Mouse (Mus musculus): ENCODE results near the gene Hydin. TPM values are rescaled to one million over a fixed set of nuclear protein-coding genes. Genes with fewer than 3 reads are reported as not detected.

Hydin gene
- polyA plus RNA-seq, 1 experiment from 2014 or later: 0.21 TPM

- H3K9me3 ChIP-seq: no peaks in the 10 kb centered on the region
- no peak overlapping the region for H3K4me3 ChIP-seq
- 80% methylated on average over 4 of the region's 4 CpGs for WGBS
- ATAC-seq (ENCODE audit: extremely low read depth, insufficient number of reproducible peaks, low FRiP score, low TSS enrichment): no peak
- H3K36me3 ChIP-seq: no peaks in the 10 kb centered on the region
- no peak overlapping the region for H3K4me2 ChIP-seq
- H3K4me1 ChIP-seq: no peaks in the 10 kb centered on the region
- no peak overlapping the region for H3K9ac ChIP-seq
- H3K27me3 ChIP-seq (replicated peaks): no peaks in the 10 kb centered on the region
- no peak overlapping the region for H3K27ac ChIP-seq (replicated peaks)
Measured at GRCm38 (mm10) chr8:110454466-110454865, 187.7 kb downstream of the Hydin start.

DNA sequence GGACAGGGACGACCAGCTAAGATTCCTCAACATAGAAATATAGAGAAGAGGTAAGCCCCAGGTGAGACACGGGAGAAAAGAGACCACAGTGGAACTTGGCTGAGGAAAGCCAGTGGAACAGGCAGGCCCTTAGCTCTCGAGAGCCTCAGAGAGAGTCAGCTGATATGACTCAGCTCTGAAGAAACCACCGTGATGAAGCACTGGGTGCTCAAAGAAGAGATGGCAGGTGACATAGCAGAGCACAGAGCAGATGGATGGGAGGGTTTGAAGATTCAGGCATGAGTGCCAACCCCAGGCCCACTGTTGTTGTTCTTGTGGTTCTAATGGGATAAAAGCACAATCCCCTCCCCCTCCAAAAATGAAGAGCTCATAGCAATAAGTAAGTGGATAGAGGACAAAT, 190.6 kb downstream of the Hydin start:
- H3K9me3 ChIP-seq: no peaks in the 10 kb centered on the region
- no peaks in the 10 kb centered on the region for H3K27me3 ChIP-seq (replicated peaks)
- no peak; the same call in 1 of the 2 replicates for ATAC-seq (ENCODE audit: extremely low read depth, insufficient number of reproducible peaks, low FRiP score, low TSS enrichment)
- H3K27ac ChIP-seq (replicated peaks): no peak overlapping the region
- H3K4me2 ChIP-seq: no peak overlapping the region
- no peaks in the 10 kb centered on the region for H3K4me1 ChIP-seq
- H3K9ac ChIP-seq: no peak overlapping the region
- WGBS: 63% methylated on average over 4 of the region's 4 CpGs
- H3K36me3 ChIP-seq: no peaks in the 10 kb centered on the region
- H3K4me3 ChIP-seq: no peak overlapping the region

GRCm38 (mm10) chr8:110462627-110463208, 195.9 kb downstream of the Hydin start:
- WGBS: 82% methylated on average over 10 of the region's 10 CpGs
- no peak for ATAC-seq (ENCODE audit: extremely low read depth, insufficient number of reproducible peaks, low FRiP score, low TSS enrichment)
- no peak overlapping the region for H3K4me3 ChIP-seq
- H3K36me3 ChIP-seq: no peaks in the 10 kb centered on the region
- no peak overlapping the region for H3K9ac ChIP-seq
- no peaks in the 10 kb centered on the region for H3K9me3 ChIP-seq
- H3K27ac ChIP-seq (replicated peaks): no peak overlapping the region
- no peaks in the 10 kb centered on the region for H3K27me3 ChIP-seq (replicated peaks)
- no peaks in the 10 kb centered on the region for H3K4me1 ChIP-seq
- H3K4me2 ChIP-seq: no peak overlapping the region

- Histone ChIP-seq H3K27me3 (replicated peaks) (no peaks in the 10 kb centered on the region), H3K27ac (replicated peaks) (no peak overlapping the region), H3K9ac (no peak overlapping the region), H3K4me1 (no peaks in the 10 kb centered on the region), H3K4me2 (no peak overlapping the region), H3K4me3 (no peak overlapping the region), H3K36me3 (no peaks in the 10 kb centered on the region), H3K9me3 (no peaks in the 10 kb centered on the region)
- no peak for ATAC-seq (ENCODE audit: extremely low read depth, insufficient number of reproducible peaks, low FRiP score, low TSS enrichment)
- 78% methylated on average over 10 of the region's 10 CpGs for WGBS
Measured at GRCm38 (mm10) chr8:110463773-110464460, 197.1 kb downstream of the Hydin start.

DNA sequence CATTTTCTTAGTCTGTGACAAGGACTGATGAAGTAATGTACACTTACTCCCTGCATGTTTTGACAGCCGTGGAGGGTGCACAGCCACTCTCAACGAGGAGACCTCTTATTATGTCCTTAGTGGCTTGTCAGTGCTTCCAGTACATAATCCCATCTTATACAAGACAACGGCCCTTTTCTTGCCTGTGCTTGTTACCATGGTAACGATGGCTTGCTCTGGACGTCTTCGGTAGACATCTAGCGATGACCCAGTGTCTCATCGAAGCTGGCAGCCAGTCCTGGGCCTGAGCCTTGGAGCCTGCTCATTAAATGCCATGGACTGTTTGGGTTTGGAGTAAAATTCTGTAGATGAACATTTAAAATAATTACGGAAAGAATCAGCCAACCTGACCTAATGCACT, 198.8 kb downstream of the Hydin start:
- no peaks in the 10 kb centered on the region for H3K27me3 ChIP-seq (replicated peaks)
- no peak for ATAC-seq (ENCODE audit: extremely low read depth, insufficient number of reproducible peaks, low FRiP score, low TSS enrichment)
- WGBS: 78% methylated on average over 9 of the region's 9 CpGs
- H3K36me3 ChIP-seq: no peaks in the 10 kb centered on the region
- no peak overlapping the region for H3K4me2 ChIP-seq
- no peaks in the 10 kb centered on the region for H3K4me1 ChIP-seq
- no peaks in the 10 kb centered on the region for H3K9me3 ChIP-seq
- no peak overlapping the region for H3K9ac ChIP-seq
- no peak overlapping the region for H3K4me3 ChIP-seq
- H3K27ac ChIP-seq (replicated peaks): no peak overlapping the region

DNA sequence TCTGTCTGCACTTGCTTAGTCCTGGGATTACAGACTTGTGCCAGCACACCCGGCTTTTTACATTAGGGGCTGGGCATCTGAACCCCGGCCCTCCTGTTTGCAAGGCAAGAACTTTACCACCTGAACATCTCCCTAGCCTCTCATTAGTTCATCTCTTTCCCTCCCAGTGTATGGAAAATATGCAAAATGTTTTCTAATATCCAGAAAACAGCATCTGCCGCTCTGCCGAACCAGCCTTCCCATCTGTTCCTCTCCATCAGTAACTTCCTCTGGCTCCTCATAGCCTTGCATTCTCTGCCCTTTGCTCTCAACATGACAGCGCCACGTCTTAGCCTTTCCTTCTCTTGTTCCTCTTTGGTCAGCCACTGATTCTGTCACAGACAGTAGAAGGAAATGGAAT, 210.5 kb downstream of the Hydin start:
- no peaks in the 10 kb centered on the region for H3K9me3 ChIP-seq
- 79% methylated on average over 6 of the region's 6 CpGs for WGBS
- ATAC-seq (ENCODE audit: extremely low read depth, insufficient number of reproducible peaks, low FRiP score, low TSS enrichment): no peak
- H3K4me1 ChIP-seq: no peaks in the 10 kb centered on the region
- H3K36me3 ChIP-seq: no peaks in the 10 kb centered on the region
- H3K4me2 ChIP-seq: no peak overlapping the region
- no peaks in the 10 kb centered on the region; the same call in 1 of the 2 replicates for H3K27me3 ChIP-seq (replicated peaks)
- no peak overlapping the region for H3K27ac ChIP-seq (replicated peaks)
- no peak overlapping the region for H3K9ac ChIP-seq
- H3K4me3 ChIP-seq: no peak overlapping the region

DNA sequence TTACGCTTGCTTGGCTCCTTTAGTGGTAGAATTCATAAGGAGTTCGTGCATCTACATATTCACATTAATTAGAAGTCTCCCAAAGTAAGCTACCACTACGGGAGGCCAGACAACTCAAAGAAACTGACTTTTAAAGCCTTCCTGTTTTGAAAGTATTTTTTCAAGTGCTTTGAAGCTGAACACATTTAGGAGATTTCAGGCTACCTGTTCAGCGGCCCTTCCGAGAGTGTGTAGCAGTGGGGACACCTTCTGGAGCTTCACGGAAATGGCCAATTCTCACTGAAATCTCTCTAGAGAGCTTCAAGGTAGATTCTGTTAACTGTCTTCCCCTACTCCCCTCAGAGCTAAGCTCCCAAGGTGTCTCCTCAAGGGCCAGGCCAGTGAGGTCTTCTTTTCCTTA, 211.8 kb downstream of the Hydin start:
- 33% methylated on average over 6 of the region's 6 CpGs for whole genome bisulfite sequencing
- ATAC-seq (ENCODE audit: extremely low read depth, insufficient number of reproducible peaks, low FRiP score, low TSS enrichment): no peak
- H3K27me3 ChIP-seq (replicated peaks): no peaks in the 10 kb centered on the region; the same call in 1 of the 2 replicates

DNA sequence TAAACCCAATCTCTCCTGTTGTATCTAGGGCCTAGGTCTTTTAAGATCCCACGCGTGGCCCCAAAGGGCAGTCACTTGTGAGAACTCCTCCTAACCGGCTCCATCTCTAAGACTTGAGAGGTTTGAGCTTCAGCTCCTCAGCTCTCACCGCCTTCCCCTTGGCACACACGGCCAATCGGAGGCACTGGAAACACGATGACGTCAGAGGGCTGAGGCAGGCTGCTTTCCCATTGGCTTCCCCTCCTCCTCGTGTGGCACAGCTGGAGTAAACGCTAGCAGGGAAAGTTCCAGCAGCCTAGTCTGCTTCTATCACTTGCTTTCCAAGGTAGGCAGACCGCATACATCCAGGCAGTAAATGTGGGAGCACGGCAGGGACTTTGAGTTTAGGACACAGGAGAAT, 212.6 kb downstream of the Hydin start:
- 57% methylated on average over 12 of the region's 12 CpGs for WGBS
- Histone ChIP-seq H3K4me3 (no peak overlapping the region), H3K9ac (no peak overlapping the region), H3K4me1 (no peaks in the 10 kb centered on the region), H3K27ac (replicated peaks) (no peak overlapping the region), H3K36me3 (no peaks in the 10 kb centered on the region), H3K27me3 (replicated peaks) (no peaks in the 10 kb centered on the region; the same call in 1 of the 2 replicates), H3K9me3 (no peaks in the 10 kb centered on the region), H3K4me2 (no peak overlapping the region)
- no peak for ATAC-seq (ENCODE audit: extremely low read depth, insufficient number of reproducible peaks, low FRiP score, low TSS enrichment)

More for the DNA sequence above, 211.8 kb downstream of the Hydin start:
- H3K9ac ChIP-seq: no peak overlapping the region
- H3K36me3 ChIP-seq: no peaks in the 10 kb centered on the region
- H3K4me2 ChIP-seq: no peak overlapping the region
- H3K27ac ChIP-seq (replicated peaks): no peak overlapping the region
- H3K9me3 ChIP-seq: no peaks in the 10 kb centered on the region
- no peak overlapping the region for H3K4me3 ChIP-seq
- no peaks in the 10 kb centered on the region for H3K4me1 ChIP-seq

GRCm38 (mm10) chr8:110482275-110482674, 215.5 kb downstream of the Hydin start:
- no peaks in the 10 kb centered on the region for H3K4me1 ChIP-seq
- no peak for ATAC-seq (ENCODE audit: extremely low read depth, insufficient number of reproducible peaks, low FRiP score, low TSS enrichment)
- H3K36me3 ChIP-seq: no peaks in the 10 kb centered on the region
- H3K9ac ChIP-seq: no peak overlapping the region
- 20% methylated on average over 3 of the region's 3 CpGs for WGBS
- no peaks in the 10 kb centered on the region; the same call in 1 of the 2 replicates for H3K27me3 ChIP-seq (replicated peaks)
- H3K4me2 ChIP-seq: no peak overlapping the region
- no peaks in the 10 kb centered on the region for H3K9me3 ChIP-seq
- H3K4me3 ChIP-seq: no peak overlapping the region
- H3K27ac ChIP-seq (replicated peaks): no peak overlapping the region

DNA sequence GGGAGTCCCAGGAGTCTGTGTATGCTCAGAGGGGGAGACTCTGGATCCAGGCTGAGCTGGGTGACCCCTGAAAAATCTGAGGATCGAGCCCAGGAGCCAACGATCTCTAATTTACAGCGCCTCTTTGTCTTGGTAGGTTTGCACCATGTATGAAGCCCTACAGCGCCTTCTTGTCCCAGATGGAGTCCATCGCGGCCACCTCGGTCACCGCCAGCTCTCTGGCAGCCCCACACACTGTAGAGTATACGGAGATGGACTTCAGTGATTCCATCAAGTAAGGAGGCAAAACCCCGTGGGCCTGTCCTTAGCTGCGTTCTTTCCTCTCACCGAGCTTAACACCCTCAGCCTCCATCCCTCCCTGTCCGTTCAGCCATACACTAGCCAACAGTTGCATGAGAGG, 218.5 kb downstream of the Hydin start:
- Histone ChIP-seq H3K36me3 (no peaks in the 10 kb centered on the region), H3K9ac (no peak overlapping the region), H3K9me3 (peaks cover 5% of the 10 kb centered on the region), H3K4me1 (no peaks in the 10 kb centered on the region), H3K4me2 (no peak overlapping the region), H3K4me3 (no peak overlapping the region), H3K27ac (replicated peaks) (no peak overlapping the region), H3K27me3 (replicated peaks) (no peaks in the 10 kb centered on the region; the same call in 1 of the 2 replicates)
- 86% methylated on average over 13 of the region's 13 CpGs for WGBS
- no peak for ATAC-seq (ENCODE audit: extremely low read depth, insufficient number of reproducible peaks, low FRiP score, low TSS enrichment)

DNA sequence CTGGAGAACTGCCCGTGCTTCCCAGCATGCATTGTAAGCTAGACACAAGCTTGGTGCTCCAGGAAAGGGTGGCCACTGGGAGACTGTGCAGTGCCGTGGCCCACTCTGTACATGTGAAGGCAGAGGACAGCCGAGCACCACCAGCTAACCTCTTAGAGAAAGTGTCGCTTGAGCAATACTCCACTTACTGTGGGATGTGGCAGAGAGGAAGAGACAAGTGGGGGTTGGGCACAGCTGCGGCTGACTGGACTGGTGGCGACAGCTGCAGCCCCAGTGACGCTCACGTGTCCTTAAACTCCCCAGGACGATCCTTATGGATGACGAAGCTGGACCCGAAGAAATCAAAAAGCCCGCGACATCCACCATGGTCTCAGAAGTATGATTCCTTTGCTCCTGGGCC, 219.2 kb downstream of the Hydin start:
- no peaks in the 10 kb centered on the region for H3K4me1 ChIP-seq
- H3K9ac ChIP-seq: no peak overlapping the region
- no peak overlapping the region for H3K4me2 ChIP-seq
- peaks cover 5% of the 10 kb centered on the region for H3K9me3 ChIP-seq
- no peak overlapping the region for H3K27ac ChIP-seq (replicated peaks)
- WGBS: 62% methylated on average over 13 of the region's 13 CpGs
- no peak overlapping the region for H3K4me3 ChIP-seq
- ATAC-seq (ENCODE audit: extremely low read depth, insufficient number of reproducible peaks, low FRiP score, low TSS enrichment): no peak
- no peaks in the 10 kb centered on the region for H3K27me3 ChIP-seq (replicated peaks)
- no peaks in the 10 kb centered on the region for H3K36me3 ChIP-seq

DNA sequence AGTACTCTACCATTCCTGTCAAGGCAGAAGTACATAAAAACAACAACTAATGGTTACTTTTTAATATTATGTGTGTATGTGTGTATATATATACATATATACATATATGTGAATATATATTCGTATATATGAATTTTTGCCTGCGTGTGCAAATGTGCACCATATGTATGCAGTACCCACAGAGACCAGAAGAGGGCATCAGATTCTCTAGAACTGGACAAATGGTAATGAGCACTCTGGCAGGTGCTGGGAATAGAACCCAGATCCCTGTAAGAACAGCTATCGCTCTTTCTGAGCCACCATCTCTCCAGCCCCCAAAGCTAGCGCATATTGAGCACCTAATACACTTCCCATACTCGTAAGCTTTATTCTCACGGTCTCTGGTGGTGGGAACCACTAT, 220.9 kb downstream of the Hydin start:
- Histone ChIP-seq H3K27me3 (replicated peaks) (no peaks in the 10 kb centered on the region), H3K9me3 (peaks cover 5% of the 10 kb centered on the region), H3K4me1 (no peaks in the 10 kb centered on the region), H3K27ac (replicated peaks) (no peak overlapping the region), H3K4me3 (no peak overlapping the region), H3K4me2 (no peak overlapping the region), H3K9ac (no peak overlapping the region), H3K36me3 (no peaks in the 10 kb centered on the region)
- no peak for ATAC-seq (ENCODE audit: extremely low read depth, insufficient number of reproducible peaks, low FRiP score, low TSS enrichment)
- 91% methylated on average over 6 of the region's 6 CpGs for WGBS

Data from heart, embryonic 13.5 days (tissue).